Mouse (Mus musculus) liver, embryonic 16.5 days (tissue): ENCODE measurements around the gene Chid1. TPM values are rescaled to one million over a fixed set of nuclear protein-coding genes. Genes with fewer than 3 reads are reported as not detected.

Experiments used
- ATAC-seq: fragments of 200-750 bp; cut with Nextera tagmentation; 2 replicates; pipeline ENCODE4 v1.8.0; 2017; ENCODE audit warnings: low read depth, mild to moderate bottlenecking, moderate number of reproducible peaks, moderate library complexity
- H3K27ac ChIP-seq: fragments of 300-500 bp; sonication (generic); 2 replicates; pipeline ENCODE4 v1.5.1; 2014; ENCODE audit warnings: mild to moderate bottlenecking, low read length
- H3K27me3 ChIP-seq: fragments of 300-500 bp; sonication (generic); 2 replicates; pipeline ENCODE4 v1.6.1; 2014; ENCODE audit warnings: low read depth, low read length, mixed read lengths; ENCODE audit not compliant: control insufficient read depth, insufficient read depth
- H3K36me3 ChIP-seq: fragments of 300-500 bp; sonication (generic); 2 replicates; pipeline ENCODE4 v1.6.1; 2014; ENCODE audit warnings: mild to moderate bottlenecking; ENCODE audit not compliant: control insufficient read depth, insufficient read depth
- H3K4me1 ChIP-seq: fragments of 300-500 bp; sonication (generic); 2 replicates; pipeline ENCODE4 v1.6.1; 2014; ENCODE audit warnings: low read depth, low read length, mixed read lengths; ENCODE audit not compliant: control insufficient read depth
- H3K4me2 ChIP-seq: fragments of 300-500 bp; sonication (generic); 2 replicates; pipeline ENCODE4 v1.6.1; 2014; ENCODE audit warnings: low read depth, low read length, mixed read lengths
- H3K4me3 ChIP-seq: fragments of 300-500 bp; sonication (generic); 2 replicates; pipeline ENCODE4 v1.5.1; 2014; ENCODE audit warnings: low read depth, mild to moderate bottlenecking, low read length
- H3K9ac ChIP-seq: fragments of 300-500 bp; sonication (generic); 2 replicates; pipeline ENCODE4 v1.6.1; 2014; ENCODE audit warnings: low read depth, low read length
- H3K9me3 ChIP-seq: fragments of 300-500 bp; sonication (generic); replicated peaks from 2 replicates; pipeline ENCODE4 v1.6.1; 2016; ENCODE audit warnings: low read length; ENCODE audit not compliant: control insufficient read depth
- WGBS: fragments of 180-500 bp; shearing (Covaris S2); extraction: QIAGEN DNeasy Blood & Tissue Kit; methylation state at CpG from one replicate; pipeline ENCODE4 v1.1.7; 2014; ENCODE audit not compliant: insufficient replicate concordance; 5-methylcytosine and 5-hydroxymethylcytosine counted together
- polyA plus RNA-seq: library from polyadenylated mRNA; unstranded; fragments of >200 nt; fragmentation: Nextera tagmentation; extraction: Ambion mirVana; gene quantifications from 2 replicates; pipeline ENCODE4 v1.2.1, GENCODE M21; 2015

The Chid1 gene
- polyA plus RNA-seq, 1 experiment from 2014 or later = 25.3 TPM

DNA sequence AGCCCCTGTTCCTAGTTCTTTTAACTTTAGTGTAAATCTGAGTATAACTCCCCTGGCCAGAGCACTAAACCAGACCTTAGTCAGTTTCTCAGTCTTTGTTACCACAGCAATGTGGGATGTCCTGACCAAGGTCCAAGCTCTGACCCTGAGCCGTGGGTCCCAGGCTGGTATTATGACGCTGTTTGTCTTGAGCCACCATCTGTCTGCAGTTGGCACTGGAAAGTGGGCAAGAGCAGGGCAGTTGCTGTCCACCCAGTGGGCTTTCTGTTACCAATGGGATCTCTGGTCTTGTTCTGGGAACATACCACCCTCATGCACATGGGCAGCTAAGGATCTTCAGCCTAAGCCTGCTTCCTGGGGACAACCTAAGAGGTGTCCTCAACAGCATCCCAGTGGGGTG lies 2.9 kb upstream of the Chid1 start:
- no peak for ATAC-seq
- no peaks in the 10 kb centered on the region for H3K9me3 ChIP-seq

DNA sequence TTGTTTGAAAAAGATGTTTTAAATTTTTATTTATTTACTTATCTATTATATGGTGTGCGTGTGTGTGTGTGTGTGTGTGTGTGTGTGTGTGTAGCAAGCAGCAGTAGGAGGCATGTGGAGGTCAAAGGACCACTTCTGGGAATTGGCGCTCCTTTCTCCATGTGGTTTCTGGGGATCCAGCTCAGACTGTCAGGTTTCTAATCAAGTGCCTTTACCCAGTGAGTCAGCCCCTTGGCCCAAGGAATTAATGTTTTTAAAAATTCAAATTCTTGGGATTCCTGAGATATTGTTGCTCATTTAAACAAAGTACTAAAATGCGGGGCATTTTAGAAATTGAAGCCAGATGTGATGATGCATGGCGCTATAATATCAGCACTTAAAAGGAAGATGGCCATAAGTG lies 2.0 kb upstream of the Chid1 start:
- Histone ChIP-seq H3K27ac (no peak overlapping the region), H3K4me2 (no peak overlapping the region), H3K36me3 (no peaks in the 10 kb centered on the region), H3K4me1 (peaks cover 25% of the 10 kb centered on the region), H3K9ac (no peak overlapping the region), H3K27me3 (no peaks in the 10 kb centered on the region), H3K9me3 (no peaks in the 10 kb centered on the region), H3K4me3 (no peak overlapping the region)
- ATAC-seq = no peak
- 79% methylated on average over 4 of the region's 4 CpGs for WGBS

More for the DNA sequence above, 2.9 kb upstream of the Chid1 start:
- Histone ChIP-seq H3K36me3 (no peaks in the 10 kb centered on the region), H3K4me3 (no peak overlapping the region), H3K27ac (no peak overlapping the region), H3K4me2 (no peak overlapping the region), H3K9ac (no peak overlapping the region), H3K4me1 (peaks cover 25% of the 10 kb centered on the region), H3K27me3 (no peaks in the 10 kb centered on the region)
- WGBS = 65% methylated on average over 2 of the region's 2 CpGs

DNA sequence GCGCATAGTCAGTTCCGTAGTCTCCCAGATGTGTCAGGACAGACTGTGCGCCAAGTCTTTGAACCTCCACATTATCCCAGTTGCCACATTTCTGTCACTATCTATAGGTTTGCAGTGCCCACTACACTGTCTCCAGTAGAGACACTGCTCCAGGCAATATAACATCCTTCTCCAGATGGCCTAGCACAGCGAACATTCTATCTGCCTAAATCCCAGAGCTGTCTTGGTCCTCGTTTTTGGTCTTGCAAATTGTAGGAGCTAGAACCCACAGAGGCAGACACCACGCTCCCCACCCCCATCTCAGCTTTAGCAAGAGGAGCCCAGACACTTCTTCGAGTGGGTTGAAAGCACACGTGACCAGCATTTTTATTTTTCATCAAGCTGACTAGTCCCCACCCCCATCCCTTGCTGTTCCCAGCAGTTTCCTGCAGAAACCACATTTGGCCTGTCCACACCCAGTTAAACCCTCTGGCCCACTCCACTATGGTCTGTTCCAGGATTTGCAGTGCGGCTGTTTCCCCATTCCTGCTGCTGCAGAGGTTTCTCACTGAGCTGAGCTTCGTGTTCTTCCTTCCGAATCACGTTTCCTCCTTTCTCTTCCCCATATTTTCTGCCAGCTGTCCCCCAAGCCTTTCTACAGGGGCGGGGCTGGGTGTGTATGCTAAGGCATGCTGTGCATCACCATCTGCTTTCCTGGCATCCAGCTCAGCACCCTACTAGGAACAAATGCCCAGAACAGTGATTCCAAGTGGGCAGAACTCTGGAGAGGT lies 840 bp upstream of the Chid1 start:
- peak; percentile 20 for ATAC-seq
- H3K27ac ChIP-seq = peak overlapping the region; percentile 81
- H3K4me1 ChIP-seq = peaks cover 25% of the 10 kb centered on the region
- no peaks in the 10 kb centered on the region for H3K9me3 ChIP-seq
- no peaks in the 10 kb centered on the region for H3K36me3 ChIP-seq
- H3K4me2 ChIP-seq = peak overlapping the region; percentile 95
- peak overlapping the region; percentile 71 for H3K9ac ChIP-seq
- WGBS = 22% methylated on average over 13 of the region's 13 CpGs
- H3K4me3 ChIP-seq = peak overlapping the region; percentile 79
- no peaks in the 10 kb centered on the region for H3K27me3 ChIP-seq

GRCm38 (mm10) chr7:141538852-141539555 lies 653 bp downstream of the Chid1 start:
- Histone ChIP-seq H3K4me1 (peaks cover 25% of the 10 kb centered on the region), H3K9me3 (no peaks in the 10 kb centered on the region), H3K27me3 (no peaks in the 10 kb centered on the region), H3K36me3 (no peaks in the 10 kb centered on the region), H3K9ac (peak overlapping the region; percentile 81), H3K4me2 (peak overlapping the region; percentile 95), H3K27ac (peak overlapping the region; percentile 80), H3K4me3 (peak overlapping the region; percentile 79)
- ATAC-seq = peak; percentile 20
- WGBS = 5% methylated on average over 18 of the region's 18 CpGs

- Histone ChIP-seq H3K27me3 (no peaks in the 10 kb centered on the region), H3K4me3 (no peak overlapping the region), H3K4me1 (peaks cover 17% of the 10 kb centered on the region), H3K9me3 (no peaks in the 10 kb centered on the region), H3K4me2 (no peak overlapping the region), H3K9ac (no peak overlapping the region), H3K27ac (no peak overlapping the region), H3K36me3 (peaks cover 4% of the 10 kb centered on the region; the same call in 1 of the 2 replicates)
- WGBS = 50% methylated on average over 1 of the region's 1 CpGs
- ATAC-seq = no peak
These were observed 4.1 kb downstream of the Chid1 start for GRCm38 (mm10) chr7:141535570-141535969.

GRCm38 (mm10) chr7:141525580-141525925 lies 14.1 kb downstream of the Chid1 start:
- ATAC-seq = no peak
- WGBS = 84% methylated on average over 4 of the region's 4 CpGs
- Histone ChIP-seq H3K4me3 (no peak overlapping the region), H3K9ac (no peak overlapping the region), H3K27me3 (no peaks in the 10 kb centered on the region), H3K4me1 (peaks cover 4% of the 10 kb centered on the region; the same call in 1 of the 2 replicates), H3K27ac (no peak overlapping the region; the same call in 1 of the 2 replicates), H3K36me3 (peaks cover 8% of the 10 kb centered on the region), H3K4me2 (no peak overlapping the region), H3K9me3 (no peaks in the 10 kb centered on the region)

DNA sequence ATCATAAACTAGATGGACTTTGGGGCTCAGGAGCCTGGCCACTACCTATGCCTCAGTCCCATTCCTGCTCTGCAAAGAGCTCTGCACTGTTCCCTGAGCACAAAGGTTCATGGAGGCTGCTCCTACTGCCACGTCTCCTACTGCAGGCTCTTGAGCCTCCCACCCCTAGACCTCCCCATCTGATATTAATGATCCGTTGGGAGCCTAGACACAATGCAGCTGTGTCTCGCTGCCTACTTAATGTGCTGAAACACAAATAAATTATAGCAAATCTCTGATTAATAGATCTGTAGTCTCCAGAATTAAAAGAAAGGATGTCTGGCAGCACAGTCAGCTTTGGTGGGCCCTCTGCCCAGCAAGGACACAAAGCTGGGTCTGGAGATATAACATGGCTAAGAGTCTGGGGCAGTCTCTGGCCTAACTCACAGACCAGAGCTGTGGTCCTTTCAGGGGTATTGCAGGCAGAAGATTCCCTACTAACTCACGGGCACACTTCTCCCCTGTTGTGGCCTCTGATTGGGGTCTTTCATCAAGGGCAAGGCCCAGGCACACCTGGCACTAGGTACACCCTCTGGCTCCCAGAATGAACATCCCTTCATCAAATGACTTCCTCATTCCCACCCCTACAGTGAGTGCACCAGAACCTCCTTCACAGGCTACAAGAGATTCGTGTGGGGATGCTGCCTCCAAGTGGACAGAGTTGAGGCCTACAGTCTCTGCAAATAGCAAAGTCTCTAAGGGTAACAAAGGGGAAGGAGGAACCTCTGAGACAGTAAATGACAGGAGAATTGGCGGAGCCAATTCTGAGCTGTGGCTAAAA lies 14.7 kb downstream of the Chid1 start:
- Histone ChIP-seq H3K36me3 (peaks cover 8% of the 10 kb centered on the region), H3K9ac (no peak overlapping the region), H3K4me3 (no peak overlapping the region), H3K27ac (no peak overlapping the region), H3K4me1 (peaks cover 5% of the 10 kb centered on the region; the same call in 1 of the 2 replicates), H3K4me2 (no peak overlapping the region), H3K27me3 (no peaks in the 10 kb centered on the region), H3K9me3 (no peaks in the 10 kb centered on the region)
- WGBS = 55% methylated on average over 6 of the region's 6 CpGs
- ATAC-seq = peak; percentile 62

- no peak overlapping the region for H3K27ac ChIP-seq
- ATAC-seq = no peak
- no peaks in the 10 kb centered on the region for H3K9me3 ChIP-seq
- no peak overlapping the region for H3K4me3 ChIP-seq
- WGBS = 86% methylated on average over 4 of the region's 4 CpGs
- H3K36me3 ChIP-seq = peaks cover 6% of the 10 kb centered on the region
- peaks cover 11% of the 10 kb centered on the region for H3K4me1 ChIP-seq
- no peaks in the 10 kb centered on the region for H3K27me3 ChIP-seq
- no peak overlapping the region for H3K9ac ChIP-seq
- H3K4me2 ChIP-seq = no peak overlapping the region
These were observed 15.4 kb downstream of the Chid1 start for GRCm38 (mm10) chr7:141524271-141524670.
